Mouse (Mus musculus) G1E (cell line): ENCODE measurements at regions not wholly inside any gene's neighbourhood (a gene's known extent, or its start where the extent isn't known, plus 50 kb on each side); places are given as distances from the start of the nearest gene placed in this dataset.

Experiments used
- ATAC-seq: 2 replicates; pipeline ENCODE4 v1.8.0; 2016; ENCODE audit warnings: mild to moderate bottlenecking; ENCODE audit not compliant: insufficient number of reproducible peaks, poor library complexity, low FRiP score, severe bottlenecking; ENCODE audit errors: extremely low read depth
- DNase-seq: peaks from one replicate; pipeline ENCODE4 v3.0.0; 2012; ENCODE audit warnings: low spot score
- H3K27me3 ChIP-seq: 2 replicates; pipeline ENCODE4 v1.6.1; 2012; ENCODE audit warnings: mild to moderate bottlenecking, low read length, inconsistent platforms; ENCODE audit not compliant: insufficient read depth
- H3K36me3 ChIP-seq: replicated peaks from 2 replicates; pipeline ENCODE3; 2012; ENCODE audit warnings: mild to moderate bottlenecking, inconsistent platforms
- H3K4me1 ChIP-seq: 2 replicates; pipeline ENCODE4 v1.6.1; 2012; ENCODE audit warnings: low read depth, low read length, inconsistent platforms, mixed read lengths; ENCODE audit not compliant: insufficient read depth
- H3K4me3 ChIP-seq: 2 replicates; pipeline ENCODE4 v1.5.1; 2012; ENCODE audit warnings: low read depth, mild to moderate bottlenecking, inconsistent platforms, low read length, moderate library complexity, mixed read lengths
- H3K9me3 ChIP-seq: replicated peaks from 2 replicates; pipeline ENCODE4 v1.6.1; 2012; ENCODE audit warnings: inconsistent platforms
- CTCF ChIP-seq: IDR thresholded peaks from 2 replicates; pipeline ENCODE4 v1.5.1; 2012; ENCODE audit warnings: low read depth, low read length, inconsistent platforms, mixed read lengths
- GATA1 ChIP-seq: IDR thresholded peaks from 2 replicates; pipeline ENCODE4 v1.6.1; 2012; ENCODE audit warnings: borderline replicate concordance, low read length, inconsistent platforms, mixed read lengths
- GATA2 ChIP-seq: IDR thresholded peaks from 2 replicates; pipeline ENCODE4 v1.6.1; 2012; ENCODE audit warnings: low read depth, low read length, inconsistent platforms, borderline replicate concordance
- POLR2AphosphoS5 ChIP-seq: IDR thresholded peaks from 2 replicates; pipeline ENCODE4 v1.6.1; 2012; ENCODE audit warnings: low read depth, low read length, inconsistent platforms; ENCODE audit not compliant: insufficient replicate concordance
- TAL1 ChIP-seq: conservative IDR thresholded peaks from 2 replicates; pipeline ENCODE4 v1.6.1; 2012; ENCODE audit warnings: low read depth, low read length, inconsistent platforms, mixed read lengths

DNA sequence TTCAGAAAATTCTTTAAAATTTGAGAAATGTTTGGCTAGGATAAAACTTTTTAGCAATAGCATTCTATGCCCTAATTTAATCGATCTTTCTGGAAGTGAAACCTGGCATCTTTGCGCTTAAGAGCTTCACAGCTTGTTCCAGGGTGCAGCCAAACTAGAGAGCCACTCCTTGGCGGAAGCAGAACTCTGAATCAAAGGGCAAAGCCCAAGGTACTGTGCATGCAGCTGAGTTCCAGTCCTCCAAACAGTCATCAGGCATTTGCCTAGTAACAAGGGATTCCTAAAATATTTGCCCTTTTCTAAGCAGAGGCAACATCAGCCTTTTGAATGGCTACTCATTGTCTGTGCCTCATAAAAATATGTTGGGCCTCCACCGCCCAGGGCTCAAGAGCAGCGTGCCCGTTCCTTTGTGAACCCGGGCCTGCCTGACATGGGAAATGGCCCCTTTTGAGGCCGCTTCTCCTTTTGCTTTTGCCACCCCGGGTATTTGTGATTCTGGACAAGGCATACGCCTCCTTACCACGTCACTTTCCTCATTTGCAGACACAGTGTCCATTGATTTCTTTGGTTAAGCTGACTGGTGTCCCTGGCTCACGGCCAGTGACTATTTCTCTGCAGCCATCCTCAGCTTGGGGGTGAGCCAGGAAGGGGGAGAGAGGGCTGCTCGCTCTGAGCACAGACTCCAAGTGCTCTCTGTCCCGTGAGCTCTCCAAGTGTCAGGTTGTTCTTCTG is 402.2 kb upstream of the Smim15 start:
- TF ChIP-seq TAL1 (no peak), CTCF (no peak), POLR2AphosphoS5 (no peak), GATA1 (no peak), GATA2 (no peak)
- no peak for DNase-seq
- Histone ChIP-seq H3K36me3 (no peaks in the 10 kb centered on the region), H3K9me3 (peaks cover 17% of the 10 kb centered on the region), H3K4me3 (no peak overlapping the region), H3K4me1 (no peaks in the 10 kb centered on the region), H3K27me3 (peaks cover 14% of the 10 kb centered on the region; the same call in 1 of the 2 replicates)
- no peak for ATAC-seq

DNA sequence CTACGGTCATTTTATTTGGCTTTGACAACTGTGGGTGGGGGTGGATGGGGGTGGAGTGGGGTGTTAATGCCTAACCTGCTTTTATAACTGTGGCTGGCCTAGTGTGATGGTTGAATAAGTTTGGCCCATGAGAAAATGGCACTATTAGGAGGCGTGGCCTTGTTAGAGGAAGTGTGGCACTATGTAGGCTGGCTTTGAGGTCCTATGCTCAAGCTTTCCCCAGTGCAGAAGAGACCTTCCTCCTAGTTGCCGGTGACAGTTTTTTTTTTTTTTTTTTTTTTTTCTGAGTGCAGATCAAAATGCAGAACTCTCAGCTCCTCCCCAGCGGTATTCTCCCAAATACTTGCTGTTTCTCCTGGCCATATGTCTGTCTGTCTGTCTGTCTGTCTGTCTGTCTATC is 404.6 kb upstream of the Smim15 start:
- H3K36me3 ChIP-seq: no peaks in the 10 kb centered on the region
- ATAC-seq: no peak
- H3K27me3 ChIP-seq: peaks cover 8% of the 10 kb centered on the region; the same call in 1 of the 2 replicates
- TF ChIP-seq GATA1 (no peak), TAL1 (no peak), GATA2 (no peak), POLR2AphosphoS5 (no peak), CTCF (no peak)
- H3K4me1 ChIP-seq: no peaks in the 10 kb centered on the region
- H3K9me3 ChIP-seq: peaks cover 6% of the 10 kb centered on the region
- no peak overlapping the region for H3K4me3 ChIP-seq
- no peak for DNase-seq

DNA sequence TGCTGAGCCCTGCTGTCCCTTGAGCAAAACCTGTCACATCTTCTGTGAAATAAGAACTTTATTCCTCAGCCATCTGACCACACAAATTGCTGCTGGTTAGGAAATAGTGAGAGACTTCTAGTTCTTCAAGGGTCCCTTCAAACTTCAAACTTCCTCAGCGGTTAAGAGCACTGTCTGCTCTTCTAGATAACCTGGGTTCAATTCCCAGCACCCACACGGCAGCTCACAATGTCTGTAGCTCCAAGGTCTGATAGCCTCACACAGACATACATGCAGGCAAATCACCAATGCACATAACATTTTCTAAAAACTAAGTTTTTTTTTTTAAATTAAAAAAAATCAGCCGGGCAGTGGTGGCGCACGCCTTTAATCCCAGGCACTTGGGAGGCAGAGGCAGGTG is 407.0 kb upstream of the Smim15 start:
- TF ChIP-seq TAL1: no peak
- no peak for TF ChIP-seq CTCF
- TF ChIP-seq GATA2: no peak
- no peak for TF ChIP-seq POLR2AphosphoS5
- no peak for TF ChIP-seq GATA1
- Histone ChIP-seq H3K27me3 (peaks cover 4% of the 10 kb centered on the region; the same call in 1 of the 2 replicates), H3K36me3 (no peaks in the 10 kb centered on the region), H3K4me1 (no peaks in the 10 kb centered on the region), H3K9me3 (peaks cover 5% of the 10 kb centered on the region; the same call in 1 of the 2 replicates), H3K4me3 (no peak overlapping the region)
- DNase-seq: no peak
- ATAC-seq: no peak

DNA sequence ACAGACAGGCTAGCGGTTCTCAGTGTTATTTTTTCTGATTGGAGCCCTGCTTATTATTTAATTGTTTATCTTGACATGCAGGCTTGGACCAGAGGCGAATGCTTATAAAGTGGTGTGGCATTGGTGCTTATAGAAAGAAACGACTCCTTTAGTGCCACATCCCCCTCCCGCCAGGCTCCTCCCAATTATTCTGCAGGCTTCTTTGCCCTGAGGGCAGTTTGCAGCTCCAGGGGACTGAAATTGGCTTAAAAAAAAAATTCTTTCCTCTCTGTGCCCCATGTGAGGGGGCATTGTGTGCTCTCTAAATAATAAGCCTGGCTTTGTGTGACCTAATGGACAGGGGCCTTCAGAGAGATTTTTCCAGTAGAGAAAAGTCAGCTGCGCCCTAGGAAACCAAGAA is 409.1 kb upstream of the Smim15 start:
- Histone ChIP-seq H3K27me3 (no peaks in the 10 kb centered on the region), H3K36me3 (no peaks in the 10 kb centered on the region), H3K4me1 (no peaks in the 10 kb centered on the region), H3K9me3 (peaks cover 5% of the 10 kb centered on the region; the same call in 1 of the 2 replicates), H3K4me3 (no peak overlapping the region)
- ATAC-seq: no peak
- TF ChIP-seq GATA1: no peak
- TF ChIP-seq POLR2AphosphoS5: no peak
- no peak for TF ChIP-seq CTCF
- TF ChIP-seq GATA2: no peak
- TF ChIP-seq TAL1: no peak
- DNase-seq: no peak

DNA sequence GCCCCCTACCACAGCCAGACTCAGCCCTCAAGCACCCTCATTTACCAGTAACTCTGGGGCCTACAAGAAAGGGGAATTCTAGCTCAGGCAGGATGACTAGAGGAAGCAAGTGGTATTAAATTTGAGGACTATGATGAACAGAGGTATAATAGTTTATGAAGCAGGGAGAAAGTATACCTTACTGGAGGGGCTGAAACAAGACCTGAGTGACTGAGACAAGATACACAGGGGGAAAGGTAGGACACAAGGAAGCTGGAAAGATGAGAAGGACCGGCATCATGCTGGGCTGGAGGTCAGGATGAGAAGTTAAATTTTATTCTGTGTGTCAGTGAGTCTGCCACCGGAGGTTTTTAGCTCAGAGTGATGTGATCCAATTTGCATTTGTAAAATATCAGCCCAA is 417.2 kb upstream of the Smim15 start:
- ATAC-seq (no peak), DNase-seq (no peak)
- no peak for TF ChIP-seq TAL1
- no peak for TF ChIP-seq POLR2AphosphoS5
- TF ChIP-seq GATA1: no peak
- TF ChIP-seq CTCF: no peak
- TF ChIP-seq GATA2: no peak
- Histone ChIP-seq H3K36me3 (no peaks in the 10 kb centered on the region), H3K4me1 (no peaks in the 10 kb centered on the region), H3K9me3 (peaks cover 10% of the 10 kb centered on the region), H3K4me3 (no peak overlapping the region), H3K27me3 (peaks cover 3% of the 10 kb centered on the region; the same call in 1 of the 2 replicates)

DNA sequence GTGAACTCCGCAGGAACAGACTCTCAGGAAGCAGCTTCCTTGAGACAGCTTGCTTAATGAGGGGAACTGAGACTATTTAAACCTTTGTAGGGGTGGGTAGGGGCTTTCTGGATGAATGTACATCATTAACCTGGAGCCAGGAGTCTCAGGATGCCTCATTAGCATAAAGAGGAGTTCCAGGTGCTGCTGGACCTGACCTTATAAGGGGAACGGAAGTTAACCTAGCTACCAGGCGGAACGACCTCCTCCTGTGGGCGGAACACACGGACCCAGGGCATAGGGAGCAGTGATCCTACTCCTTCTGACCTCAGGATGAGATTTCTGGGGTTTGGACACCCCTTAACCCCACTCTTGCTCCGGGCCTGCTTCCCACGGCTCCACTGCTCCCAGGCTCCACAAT is 417.6 kb upstream of the Smim15 start:
- Histone ChIP-seq H3K27me3 (peaks cover 3% of the 10 kb centered on the region; the same call in 1 of the 2 replicates), H3K4me3 (no peak overlapping the region), H3K36me3 (no peaks in the 10 kb centered on the region), H3K9me3 (peaks cover 10% of the 10 kb centered on the region), H3K4me1 (no peaks in the 10 kb centered on the region)
- DNase-seq: no peak
- no peak for ATAC-seq
- TF ChIP-seq GATA2 (no peak), POLR2AphosphoS5 (no peak), TAL1 (no peak)
